Mouse (Mus musculus) spleen, adult 2 months (tissue): ENCODE results near the gene Nosip.

Experiments
- CTCF ChIP-seq: fragments of 200-500 bp; IDR thresholded peaks from 2 replicates; pipeline ENCODE4 v1.5.1; 2011; ENCODE audit warnings: mild to moderate bottlenecking, inconsistent platforms; ENCODE audit not compliant: insufficient read depth, insufficient read length, insufficient replicate concordance; ENCODE audit errors: extremely low read depth
- POLR2A ChIP-seq: fragments of 200-500 bp; IDR thresholded peaks from 2 replicates; pipeline ENCODE4 v1.6.1; 2011; ENCODE audit warnings: low read depth, low read length, inconsistent platforms

DNA sequence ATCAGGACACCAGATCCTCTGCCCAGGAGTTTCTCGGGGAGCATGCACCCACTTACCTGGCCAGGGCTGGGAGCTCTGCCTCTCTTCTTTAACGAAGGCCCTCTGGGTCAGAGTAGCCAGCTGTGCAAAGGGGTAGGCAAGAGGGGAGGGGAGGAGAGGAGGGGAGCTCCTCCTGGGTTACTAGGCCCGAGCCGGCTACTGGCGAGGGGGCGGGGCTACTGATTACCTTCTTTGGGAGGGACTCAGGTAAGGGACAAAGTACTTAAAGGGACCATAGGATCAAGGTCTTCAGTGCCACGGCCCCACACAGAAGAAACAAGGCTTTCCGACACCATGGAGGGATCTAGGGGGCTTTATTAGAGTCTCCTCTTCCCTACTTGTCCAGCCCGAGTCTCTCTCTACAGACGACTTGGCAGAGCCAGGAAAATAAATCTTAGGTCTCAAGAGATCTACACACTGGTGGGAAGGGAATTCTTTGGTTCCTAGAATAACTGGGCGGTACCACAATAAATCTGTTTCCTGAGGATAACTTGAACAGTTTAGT is 625 bp upstream of the Nosip start:
- no peak for TF ChIP-seq POLR2A
- TF ChIP-seq CTCF: no peak
